Mouse (Mus musculus) hindbrain, embryonic 12.5 days (tissue): ENCODE results near the gene Acap1. TPM values are rescaled to one million over a fixed set of nuclear protein-coding genes. Genes with fewer than 3 reads are reported as not detected.
A peak's percentile ranks its signal among the peaks of the same experiment; 100 is the strongest.
"Not testable (repeated sequence)": the region's sequence is repeated elsewhere in the genome, so short reads cannot be mapped to it uniquely, and the experiment has no call there.

Source experiments
- ATAC-seq: fragments of 200-750 bp; cut with Nextera tagmentation; 2 replicates; pipeline ENCODE4 v1.8.0; 2017; ENCODE audit warnings: moderate TSS enrichment; ENCODE audit not compliant: low FRiP score
- H3K27ac ChIP-seq: fragments of 300-500 bp; sonication (generic); 2 replicates; pipeline ENCODE4 v1.5.1; 2016; ENCODE audit warnings: mild to moderate bottlenecking
- H3K27me3 ChIP-seq: fragments of 300-500 bp; sonication (generic); 2 replicates; pipeline ENCODE4 v1.6.1; 2016; ENCODE audit warnings: mild to moderate bottlenecking
- H3K36me3 ChIP-seq: fragments of 300-500 bp; sonication (generic); 2 replicates; pipeline ENCODE4 v1.6.1; 2016; ENCODE audit warnings: mild to moderate bottlenecking
- H3K4me1 ChIP-seq: fragments of 300-500 bp; sonication (generic); 2 replicates; pipeline ENCODE4 v1.6.1; 2016
- H3K4me2 ChIP-seq: fragments of 300-500 bp; sonication (generic); replicated peaks from 2 replicates; pipeline ENCODE4 v1.6.1; 2016; ENCODE audit warnings: mild to moderate bottlenecking
- H3K4me3 ChIP-seq: fragments of 300-500 bp; sonication (generic); 2 replicates; pipeline ENCODE4 v1.5.1; 2016; ENCODE audit warnings: mild to moderate bottlenecking
- H3K9ac ChIP-seq: fragments of 300-500 bp; sonication (generic); 2 replicates; pipeline ENCODE4 v1.6.1; 2016; ENCODE audit warnings: mild to moderate bottlenecking, moderate library complexity
- H3K9me3 ChIP-seq: fragments of 300-500 bp; sonication (generic); replicated peaks from 2 replicates; pipeline ENCODE4 v1.6.1; 2016; ENCODE audit warnings: mild to moderate bottlenecking
- WGBS: fragments of 180-500 bp; shearing (Covaris S2); methylation state at CpG from one replicate; pipeline ENCODE4 v1.1.7; 2016; 5-methylcytosine and 5-hydroxymethylcytosine counted together
- polyA plus RNA-seq: library from polyadenylated mRNA; unstranded; fragments of >200 nt; fragmentation: Nextera tagmentation; extraction: Ambion mirVana; gene quantifications from 2 replicates; pipeline ENCODE4 v1.2.1, GENCODE M21; 2016

Acap1 gene
- polyA plus RNA-seq, 1 experiment from 2014 or later, result 0.92 TPM

GRCm38 (mm10) chr11:69919661-69920265, 24.4 kb upstream of the Acap1 start:
- Histone ChIP-seq H3K4me1 (peaks cover 34% of the 10 kb centered on the region), H3K9me3 (no peaks in the 10 kb centered on the region), H3K27ac (peak overlapping the region; percentile 93), H3K9ac (peak overlapping the region; percentile 98), H3K27me3 (no peaks in the 10 kb centered on the region), H3K36me3 (peaks cover 43% of the 10 kb centered on the region), H3K4me2 (peak overlapping the region; percentile 98), H3K4me3 (peak overlapping the region; percentile 98)
- 2% methylated on average over 17 of the region's 17 CpGs for WGBS
- ATAC-seq, result no peak

- Histone ChIP-seq H3K36me3 (peaks cover 43% of the 10 kb centered on the region), H3K9me3 (no peaks in the 10 kb centered on the region), H3K9ac (peak overlapping the region; percentile 98), H3K27ac (peak overlapping the region; percentile 93; the same call in 1 of the 2 replicates), H3K27me3 (no peaks in the 10 kb centered on the region), H3K4me1 (peaks cover 39% of the 10 kb centered on the region), H3K4me3 (peak overlapping the region; percentile 98), H3K4me2 (peak overlapping the region; percentile 98)
- no peak for ATAC-seq
- WGBS, result 86% methylated on average over 9 of the region's 9 CpGs
Measured at GRCm38 (mm10) chr11:69919053-69919452, 23.7 kb upstream of the Acap1 start.

- no peak for ATAC-seq
- 86% methylated on average over 5 of the region's 5 CpGs for WGBS
- H3K4me3 ChIP-seq, result no peak overlapping the region
- H3K9ac ChIP-seq, result no peak overlapping the region
- H3K27me3 ChIP-seq, result no peaks in the 10 kb centered on the region
- no peak overlapping the region for H3K4me2 ChIP-seq
- H3K36me3 ChIP-seq, result peaks cover 46% of the 10 kb centered on the region
- H3K9me3 ChIP-seq, result no peaks in the 10 kb centered on the region
- H3K4me1 ChIP-seq, result peaks cover 44% of the 10 kb centered on the region
- H3K27ac ChIP-seq, result no peak overlapping the region
Measured at GRCm38 (mm10) chr11:69918118-69918517, 22.8 kb upstream of the Acap1 start.

GRCm38 (mm10) chr11:69917379-69917948, 22.1 kb upstream of the Acap1 start:
- H3K4me1 ChIP-seq, result peaks cover 45% of the 10 kb centered on the region

GRCm38 (mm10) chr11:69916652-69917378, 21.5 kb upstream of the Acap1 start:
- H3K4me2 ChIP-seq, H3K9ac ChIP-seq, H3K27ac ChIP-seq, H3K4me3 ChIP-seq, H3K9me3 ChIP-seq, H3K27me3 ChIP-seq, ATAC-seq: not testable (repeated sequence)
- 71% methylated on average over 7 of the region's 7 CpGs for WGBS
- peaks cover 45% of the 10 kb centered on the region for H3K4me1 ChIP-seq
- H3K36me3 ChIP-seq, result peaks cover 58% of the 10 kb centered on the region

More at GRCm38 (mm10) chr11:69917379-69917948, 22.1 kb upstream of the Acap1 start:
- Histone ChIP-seq H3K27ac (no peak overlapping the region), H3K27me3 (no peaks in the 10 kb centered on the region), H3K4me2 (no peak overlapping the region), H3K9me3 (no peaks in the 10 kb centered on the region), H3K9ac (no peak overlapping the region), H3K36me3 (peaks cover 52% of the 10 kb centered on the region), H3K4me3 (no peak overlapping the region)
- ATAC-seq, result no peak
- 89% methylated on average over 8 of the region's 8 CpGs for WGBS

GRCm38 (mm10) chr11:69915667-69916627, 20.6 kb upstream of the Acap1 start:
- WGBS, result 70% methylated on average over 5 of the region's 5 CpGs
- ATAC-seq, result no peak
- Histone ChIP-seq H3K4me2 (peak overlapping the region; percentile 96; the same call in 1 of the 2 replicates), H3K9ac (no peak overlapping the region), H3K4me1 (peaks cover 45% of the 10 kb centered on the region), H3K27ac (no peak overlapping the region), H3K27me3 (no peaks in the 10 kb centered on the region), H3K4me3 (no peak overlapping the region), H3K9me3 (no peaks in the 10 kb centered on the region), H3K36me3 (peaks cover 66% of the 10 kb centered on the region)

- peaks cover 43% of the 10 kb centered on the region for H3K4me1 ChIP-seq
- H3K36me3 ChIP-seq, result peaks cover 76% of the 10 kb centered on the region
- peak overlapping the region; percentile 88; the same call in 1 of the 2 replicates for H3K9ac ChIP-seq
- no peaks in the 10 kb centered on the region for H3K9me3 ChIP-seq
- H3K27ac ChIP-seq, result no peak overlapping the region
- H3K4me3 ChIP-seq, result peak overlapping the region; percentile 77
- 38% methylated on average over 9 of the region's 9 CpGs for WGBS
- H3K4me2 ChIP-seq, result peak overlapping the region; percentile 96
- H3K27me3 ChIP-seq, result no peaks in the 10 kb centered on the region
- no peak for ATAC-seq
Measured at GRCm38 (mm10) chr11:69914917-69915430, 19.6 kb upstream of the Acap1 start.

GRCm38 (mm10) chr11:69914372-69914764, 19.0 kb upstream of the Acap1 start:
- WGBS, result 3% methylated on average over 17 of the region's 17 CpGs
- H3K27ac ChIP-seq, result peak overlapping the region; percentile 88
- H3K4me2 ChIP-seq, result peak overlapping the region; percentile 96
- peaks cover 82% of the 10 kb centered on the region for H3K36me3 ChIP-seq
- H3K9ac ChIP-seq, result peak overlapping the region; percentile 88
- H3K9me3 ChIP-seq, result no peaks in the 10 kb centered on the region
- H3K4me3 ChIP-seq, result peak overlapping the region; percentile 77
- no peaks in the 10 kb centered on the region for H3K27me3 ChIP-seq
- peaks cover 37% of the 10 kb centered on the region for H3K4me1 ChIP-seq
- ATAC-seq, result no peak; the same call in 1 of the 2 replicates

GRCm38 (mm10) chr11:69913554-69914371, 18.4 kb upstream of the Acap1 start, which contains the start of gene Gps2:
Gene Gps2, plus strand, starts transcription at chr11:69913888.
- H3K9ac ChIP-seq, result peak within 1 kb of the TSS; percentile 88
- peak within 1 kb of the TSS; percentile 88 for H3K27ac ChIP-seq
- H3K4me3 ChIP-seq, result peak within 1 kb of the TSS; percentile 77
- H3K4me1 ChIP-seq, result peaks cover 31% of the 10 kb centered on the region
- H3K36me3 ChIP-seq, result peaks cover 85% of the 10 kb centered on the region
- H3K27me3 ChIP-seq, result no peaks in the 10 kb centered on the region
- peak; percentile 79 for ATAC-seq
- no peaks in the 10 kb centered on the region for H3K9me3 ChIP-seq
- WGBS, result 2% methylated on average over 61 of the region's 61 CpGs
- H3K4me2 ChIP-seq, result peak within 1 kb of the TSS; percentile 96

GRCm38 (mm10) chr11:69912716-69913530, 17.6 kb upstream of the Acap1 start:
- WGBS, result 77% methylated on average over 15 of the region's 15 CpGs
- H3K9ac ChIP-seq, result peak overlapping the region; percentile 88; the same call in 1 of the 2 replicates
- H3K27ac ChIP-seq, result peak overlapping the region; percentile 88; the same call in 1 of the 2 replicates
- peak; percentile 31 for ATAC-seq
- H3K4me3 ChIP-seq, result peak overlapping the region; percentile 77
- H3K36me3 ChIP-seq, result peaks cover 85% of the 10 kb centered on the region
- H3K9me3 ChIP-seq, result no peaks in the 10 kb centered on the region
- peak overlapping the region; percentile 96 for H3K4me2 ChIP-seq
- H3K27me3 ChIP-seq, result no peaks in the 10 kb centered on the region
- peaks cover 29% of the 10 kb centered on the region for H3K4me1 ChIP-seq
